Mouse (Mus musculus): ENCODE measurements around the gene Cdk20. TPM values are rescaled to one million over a fixed set of nuclear protein-coding genes. Genes with fewer than 3 reads are reported as not detected.

The Cdk20 gene
- polyA plus RNA-seq, 1 experiment from 2014 or later = 19.4 TPM

DNA sequence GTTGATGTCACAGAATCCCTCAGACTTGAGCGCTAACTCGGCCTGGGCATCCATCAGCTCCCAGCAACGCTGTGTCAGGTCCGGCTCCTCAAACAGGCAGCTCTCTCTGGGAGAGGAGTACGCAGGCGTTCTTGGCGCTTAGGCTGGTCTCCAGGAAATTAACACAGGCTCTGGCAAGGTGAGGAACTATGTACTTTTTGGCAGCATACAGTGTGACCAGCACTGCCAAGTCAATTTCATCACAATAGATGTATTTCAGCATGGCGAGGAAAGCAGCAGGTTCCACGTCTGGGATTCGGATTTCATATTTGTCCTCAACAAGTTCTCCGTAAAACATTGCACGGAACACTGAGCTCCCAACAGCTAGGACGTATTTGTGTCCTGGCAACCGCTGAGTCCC, 26.1 kb downstream of the Cdk20 start:
- Histone ChIP-seq H3K9ac (replicated peaks) (no peak overlapping the region), H3K4me3 (replicated peaks) (no peak overlapping the region), H3K27me3 (no peaks in the 10 kb centered on the region), H3K4me2 (replicated peaks) (no peak overlapping the region), H3K36me3 (no peaks in the 10 kb centered on the region), H3K4me1 (replicated peaks) (no peaks in the 10 kb centered on the region), H3K9me3 (no peaks in the 10 kb centered on the region), H3K27ac (no peak overlapping the region)
- ATAC-seq = no peak
- 93% methylated on average over 14 of the region's 14 CpGs for WGBS

DNA sequence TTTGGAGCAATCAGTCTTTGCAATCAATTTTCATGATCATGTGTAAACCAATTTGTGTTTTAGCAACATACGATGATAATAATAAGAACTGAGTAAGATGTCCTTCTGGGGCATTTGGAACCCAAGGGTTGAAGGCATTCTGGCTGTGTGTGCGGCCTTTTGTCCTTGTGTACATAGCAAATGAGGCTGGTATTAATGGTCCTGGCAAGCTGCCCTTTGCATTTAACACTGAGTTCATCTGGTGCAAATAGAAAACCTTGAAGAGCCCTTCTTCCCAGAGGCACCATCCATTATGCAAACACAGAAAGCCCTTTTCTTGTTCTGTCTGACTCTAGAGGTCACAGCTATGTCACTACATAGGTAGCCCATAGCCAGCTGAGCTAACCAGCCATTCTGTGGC, 30.5 kb downstream of the Cdk20 start:
- whole genome bisulfite sequencing = 84% methylated on average over 2 of the region's 2 CpGs
- H3K9ac ChIP-seq (replicated peaks) = no peak overlapping the region
- no peaks in the 10 kb centered on the region for H3K9me3 ChIP-seq
- no peak overlapping the region for H3K27ac ChIP-seq
- H3K36me3 ChIP-seq = no peaks in the 10 kb centered on the region
- H3K4me1 ChIP-seq (replicated peaks) = no peaks in the 10 kb centered on the region
- ATAC-seq = no peak
- H3K27me3 ChIP-seq = no peaks in the 10 kb centered on the region
- no peak overlapping the region for H3K4me2 ChIP-seq (replicated peaks)
- no peak overlapping the region for H3K4me3 ChIP-seq (replicated peaks)

DNA sequence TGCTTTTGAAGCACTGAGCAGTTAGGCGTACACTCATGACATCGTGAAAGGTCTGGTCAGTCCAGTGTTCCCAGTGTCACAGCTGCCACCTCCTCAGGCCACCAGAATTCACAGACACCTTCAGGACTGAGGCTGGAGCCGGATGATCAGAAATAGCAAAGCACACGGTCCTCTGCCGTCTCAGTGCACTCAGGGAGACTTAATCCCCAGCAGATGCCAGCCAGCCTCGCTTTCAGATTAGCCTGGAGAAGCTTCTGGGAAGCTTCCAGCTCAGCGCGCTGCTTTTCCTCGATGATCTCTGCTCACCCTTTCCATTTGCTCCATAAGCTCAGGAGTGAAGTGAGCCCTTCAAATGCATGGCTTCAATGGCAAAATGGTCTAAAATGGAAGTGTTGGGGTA, 33.1 kb downstream of the Cdk20 start:
- H3K4me3 ChIP-seq (replicated peaks) = no peak overlapping the region
- no peak for ATAC-seq
- 69% methylated on average over 9 of the region's 9 CpGs for WGBS
- no peaks in the 10 kb centered on the region for H3K27me3 ChIP-seq
- no peaks in the 10 kb centered on the region for H3K9me3 ChIP-seq
- no peaks in the 10 kb centered on the region for H3K4me1 ChIP-seq (replicated peaks)
- H3K27ac ChIP-seq = no peak overlapping the region
- no peak overlapping the region for H3K4me2 ChIP-seq (replicated peaks)
- no peaks in the 10 kb centered on the region for H3K36me3 ChIP-seq
- H3K9ac ChIP-seq (replicated peaks) = no peak overlapping the region

DNA sequence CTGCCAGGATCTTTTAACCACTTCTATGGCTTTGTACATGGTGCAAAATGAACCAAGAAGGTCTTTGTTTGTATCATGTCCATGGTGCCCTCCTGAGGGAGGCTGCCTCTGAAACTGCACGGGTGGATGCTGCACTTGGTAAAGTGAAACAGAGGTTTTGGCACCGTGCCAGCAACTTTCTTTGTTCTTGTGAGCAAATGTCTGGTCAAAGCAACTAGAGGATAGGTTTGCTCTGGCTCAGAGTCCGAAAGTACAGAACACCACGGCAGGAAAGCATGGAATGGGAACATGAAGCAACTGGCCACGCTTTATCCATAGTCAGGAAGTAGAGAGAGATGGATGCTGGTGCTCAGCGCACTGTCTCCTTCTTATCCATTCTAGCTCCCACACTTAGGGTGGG, 35.8 kb downstream of the Cdk20 start:
- Histone ChIP-seq H3K4me1 (replicated peaks) (no peaks in the 10 kb centered on the region), H3K27ac (no peak overlapping the region), H3K27me3 (no peaks in the 10 kb centered on the region), H3K4me3 (replicated peaks) (no peak overlapping the region), H3K9me3 (no peaks in the 10 kb centered on the region), H3K36me3 (no peaks in the 10 kb centered on the region), H3K4me2 (replicated peaks) (no peak overlapping the region), H3K9ac (replicated peaks) (no peak overlapping the region)
- no peak for ATAC-seq
- WGBS = 73% methylated on average over 6 of the region's 6 CpGs

DNA sequence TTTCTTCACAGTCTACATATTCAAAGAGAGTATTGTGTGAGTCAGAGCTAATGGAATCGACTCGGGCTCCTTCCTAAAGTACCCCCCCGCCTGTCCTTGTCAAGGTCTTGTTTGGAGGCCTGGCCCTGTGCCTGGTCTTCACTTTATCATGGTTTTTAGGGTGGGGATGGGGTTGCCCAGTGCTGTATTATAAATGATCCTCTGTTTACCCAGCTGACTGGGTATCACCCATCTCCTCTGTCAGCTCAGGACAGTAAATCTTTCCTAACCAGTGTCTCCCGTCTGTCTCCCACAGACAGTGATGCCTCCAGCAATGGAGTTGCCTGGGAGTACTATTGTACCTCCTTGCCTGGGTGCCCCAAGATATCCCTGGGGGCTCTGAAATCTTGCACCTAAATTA, 45.9 kb downstream of the Cdk20 start:
- WGBS = 79% methylated on average over 4 of the region's 4 CpGs
- Histone ChIP-seq H3K9ac (replicated peaks) (no peak overlapping the region), H3K4me3 (replicated peaks) (no peak overlapping the region), H3K4me1 (replicated peaks) (no peaks in the 10 kb centered on the region), H3K27me3 (no peaks in the 10 kb centered on the region), H3K36me3 (no peaks in the 10 kb centered on the region), H3K9me3 (no peaks in the 10 kb centered on the region), H3K4me2 (replicated peaks) (no peak overlapping the region), H3K27ac (no peak overlapping the region)
- ATAC-seq = no peak

DNA sequence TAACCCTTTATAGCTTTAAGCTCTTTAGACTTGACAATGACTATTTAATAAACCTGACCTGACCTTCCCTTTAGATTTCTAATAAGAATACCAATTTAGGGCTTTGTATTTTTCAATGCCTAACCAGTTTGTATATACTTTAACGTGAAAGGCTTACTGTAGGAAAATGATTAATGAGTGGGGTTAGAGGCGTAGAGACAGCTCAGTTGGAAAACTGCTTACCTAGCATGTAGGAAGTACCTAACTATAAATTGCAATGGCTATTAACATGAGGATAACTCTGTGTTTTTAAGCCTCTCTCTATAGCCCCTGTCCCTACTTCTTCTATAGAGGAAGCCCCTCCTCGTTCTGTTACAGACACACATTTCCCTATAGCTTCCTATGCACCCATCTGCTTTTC, 47.8 kb downstream of the Cdk20 start:
- H3K27ac ChIP-seq = no peak overlapping the region
- no peak for ATAC-seq
- no peak overlapping the region for H3K9ac ChIP-seq (replicated peaks)
- no peaks in the 10 kb centered on the region for H3K27me3 ChIP-seq
- H3K4me1 ChIP-seq (replicated peaks) = no peaks in the 10 kb centered on the region
- no peak overlapping the region for H3K4me3 ChIP-seq (replicated peaks)
- no peak overlapping the region for H3K4me2 ChIP-seq (replicated peaks)
- H3K9me3 ChIP-seq = no peaks in the 10 kb centered on the region
- H3K36me3 ChIP-seq = no peaks in the 10 kb centered on the region
- 86% methylated on average over 3 of the region's 3 CpGs for WGBS

DNA sequence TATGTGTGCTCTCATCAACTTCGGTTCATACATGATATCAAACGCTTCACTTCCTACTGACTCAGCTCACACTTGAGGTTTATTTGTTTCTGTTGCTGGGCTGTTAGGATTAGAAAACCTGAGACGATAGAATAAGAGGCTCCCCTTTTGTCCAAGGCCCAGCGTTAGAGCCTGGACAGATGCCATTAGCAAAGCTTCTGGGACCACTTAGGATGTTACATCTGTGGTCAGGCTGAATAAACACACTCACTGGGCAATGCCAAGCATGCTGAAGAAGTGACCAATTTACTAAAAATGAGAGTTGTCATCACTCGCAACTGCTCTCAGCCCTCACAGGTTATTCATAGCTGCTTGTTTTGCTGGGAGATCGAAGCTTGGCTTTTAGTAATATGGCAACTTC, 57.8 kb downstream of the Cdk20 start:
- no peak for ATAC-seq
- H3K27ac ChIP-seq = no peak overlapping the region
- H3K4me2 ChIP-seq (replicated peaks) = no peak overlapping the region
- no peaks in the 10 kb centered on the region for H3K27me3 ChIP-seq
- no peaks in the 10 kb centered on the region for H3K9me3 ChIP-seq
- no peak overlapping the region for H3K9ac ChIP-seq (replicated peaks)
- H3K36me3 ChIP-seq = no peaks in the 10 kb centered on the region
- 82% methylated on average over 6 of the region's 6 CpGs for WGBS
- no peak overlapping the region for H3K4me3 ChIP-seq (replicated peaks)
- no peaks in the 10 kb centered on the region for H3K4me1 ChIP-seq (replicated peaks)

Other genes starting within 250 kb of the Cdk20 start
- 3.6 and 4.1 TPM in 2 replicates for gene Cdc14b, start 157.0 kb upstream of the Cdk20 start, polyA plus RNA-seq (2015; fragmentation: Nextera tagmentation; extraction: Ambion mirVana)
- gene Aaed1, start 119.6 kb upstream of the Cdk20 start, polyA plus RNA-seq (2015; fragmentation: Nextera tagmentation; extraction: Ambion mirVana) = 12.9 and 13.6 TPM in 2 replicates
- 104 TPM in 2 replicates for gene Ctsl, start 61.4 kb upstream of the Cdk20 start, polyA plus RNA-seq (2015; fragmentation: Nextera tagmentation; extraction: Ambion mirVana)
- gene Fam240b, start 65.5 kb downstream of the Cdk20 start, polyA plus RNA-seq (2015; fragmentation: Nextera tagmentation; extraction: Ambion mirVana) = not detected in 2 replicates